Mouse (Mus musculus): ENCODE data around the gene Gm21992.

DNA sequence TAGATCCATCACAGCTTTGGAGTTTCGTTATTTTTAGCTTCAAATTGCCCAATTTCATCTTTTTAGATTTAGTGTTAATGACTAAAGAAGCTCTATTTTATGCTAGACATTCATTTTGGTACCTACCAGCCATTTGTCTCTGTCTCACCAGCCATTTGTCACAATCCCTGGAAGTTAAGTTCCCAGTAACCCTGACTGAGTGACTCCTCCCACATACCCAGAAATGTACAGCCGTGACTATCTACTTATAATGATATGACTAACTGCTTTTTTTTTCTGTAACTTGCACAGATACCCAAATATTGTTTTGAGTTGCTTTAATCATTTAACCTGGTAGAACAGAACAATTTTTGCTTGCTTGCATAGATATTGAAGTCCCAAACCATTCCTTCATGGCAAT, 34.4 kb upstream of the Gm21992 start:
- TF ChIP-seq CTCF (IDR thresholded peaks at IDR 0.05; ENCODE audit: low read depth) (no peak), EP300 (optimal IDR thresholded peaks at IDR 0.05) (no peak)
